Mouse (Mus musculus): ENCODE results near the gene Tpmt. TPM values are rescaled to one million over a fixed set of nuclear protein-coding genes. Genes with fewer than 3 reads are reported as not detected.
A peak's percentile ranks its signal among the peaks of the same experiment; 100 is the strongest.

Tpmt gene
- total RNA-seq (2021) = 1 to 10 TPM; 2.7 to 3.3 TPM
- long read RNA-seq, experiment 1, partial matches to known transcripts = 0 of 4 reads
- long read RNA-seq, experiment 1, other reads (novel, unspliced or antisense) = 4 of 4 reads
- long read RNA-seq, experiment 2, partial matches to known transcripts = 0 of 5 reads
- long read RNA-seq, experiment 2, other reads (novel, unspliced or antisense) = 4 of 5 reads

GRCm38 (mm10) chr13:47044617-47044947 lies at the start of gene Tpmt:
TSS of gene Tpmt (minus strand) at chr13:47044737.
- H3K27ac ChIP-seq = peak within 1 kb of the TSS; percentile 91
- no peak for TF ChIP-seq CTCF (IDR thresholded peaks at IDR 0.05)
- peak within 1 kb of the TSS; percentile 98 for H3K4me3 ChIP-seq
- intact Hi-C loops (cut with DNase I) = no loop called here
- no peak for DNase-seq

DNA sequence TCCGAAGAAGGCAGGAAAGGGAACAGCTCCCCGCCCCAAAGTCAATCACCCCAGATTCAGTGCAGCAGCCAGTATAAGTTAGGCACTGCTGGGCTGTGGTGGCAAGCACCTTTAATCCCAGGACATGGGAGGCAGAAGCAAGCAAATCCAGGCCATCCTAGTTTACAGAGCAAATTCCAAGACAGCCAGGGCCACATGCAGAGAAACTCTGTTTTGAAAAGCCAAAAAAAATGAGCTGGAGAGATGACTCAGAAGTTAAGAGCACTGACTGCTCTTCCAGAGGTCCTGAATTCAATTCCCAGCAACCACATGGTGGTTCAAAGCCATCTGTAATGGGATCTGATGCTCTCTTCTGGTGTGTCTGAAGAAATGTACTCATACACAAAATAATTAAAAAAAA lies 49.3 kb upstream of the Tpmt start:
- H3K4me3 ChIP-seq = no peak overlapping the region
- TF ChIP-seq CTCF (IDR thresholded peaks at IDR 0.05) = no peak
- no peak overlapping the region for H3K27ac ChIP-seq
- intact Hi-C loops (cut with DNase I) = no loop called here
- DNase-seq = no peak

DNA sequence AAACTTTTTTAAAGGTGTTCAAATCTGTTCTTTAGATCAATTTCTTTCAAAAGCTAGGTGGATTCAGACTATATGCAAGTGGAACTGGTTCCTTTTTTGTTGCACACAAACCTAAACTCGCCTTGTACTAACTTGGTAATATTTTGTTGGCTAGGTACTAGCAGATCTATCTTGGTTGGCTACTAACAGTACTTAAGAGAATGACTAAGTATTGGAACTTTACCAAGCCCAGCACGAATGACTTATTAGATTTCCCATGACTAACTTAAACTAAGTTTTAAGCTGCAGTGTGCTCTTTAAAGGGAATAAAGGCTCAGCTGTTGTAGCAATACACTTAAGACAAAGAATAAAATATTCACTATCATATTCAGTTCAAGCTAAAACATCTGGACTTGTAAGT lies 44.7 kb upstream of the Tpmt start:
- TF ChIP-seq CTCF (IDR thresholded peaks at IDR 0.05) = no peak
- intact Hi-C loops (cut with DNase I) = no loop called here
- DNase-seq = no peak
- no peak overlapping the region for H3K27ac ChIP-seq
- no peak overlapping the region for H3K4me3 ChIP-seq

GRCm38 (mm10) chr13:47088433-47088832 lies 43.9 kb upstream of the Tpmt start:
- Histone ChIP-seq H3K27ac (no peak overlapping the region), H3K4me3 (no peak overlapping the region)
- intact Hi-C loops (cut with DNase I) = no loop called here
- no peak for DNase-seq
- TF ChIP-seq CTCF (IDR thresholded peaks at IDR 0.05) = no peak

DNA sequence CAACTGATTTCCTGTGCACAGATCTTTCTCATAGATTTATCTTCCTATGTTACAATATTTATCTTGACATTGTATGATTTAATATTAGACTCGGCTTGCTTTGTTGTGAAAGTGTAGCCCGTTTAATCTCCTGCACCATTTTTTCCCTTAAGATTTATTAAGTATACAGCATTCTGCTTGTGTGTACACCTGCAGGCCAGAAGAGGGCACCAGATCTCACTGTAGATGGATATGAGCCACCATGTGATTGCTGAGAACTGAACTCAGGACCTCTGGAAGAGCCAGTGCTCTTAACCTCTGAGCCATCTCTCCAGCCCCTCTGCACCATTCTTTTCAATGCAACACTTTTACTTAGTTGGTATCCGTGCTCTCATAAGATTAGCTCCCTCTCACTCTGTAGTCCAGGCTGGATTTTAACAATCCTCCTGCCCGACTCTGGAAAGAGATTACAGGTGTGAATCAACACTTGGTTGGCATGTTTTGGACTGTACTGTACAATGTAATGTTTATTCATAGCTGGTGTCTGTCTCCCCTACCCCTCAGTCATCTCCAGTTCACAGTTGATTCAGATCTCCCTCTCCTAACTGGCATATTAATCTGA lies 36.5 kb upstream of the Tpmt start:
- peak; percentile 62 for TF ChIP-seq CTCF (IDR thresholded peaks at IDR 0.05)
- DNase-seq = no peak
- intact Hi-C loops (cut with DNase I) = no loop called here
- H3K27ac ChIP-seq = no peak overlapping the region
- no peak overlapping the region for H3K4me3 ChIP-seq

GRCm38 (mm10) chr13:47078799-47079198 lies 34.3 kb upstream of the Tpmt start:
- intact Hi-C loops (cut with DNase I) = loop anchor here (5.0 kb wide), 1 partner anchor 209 kb away; no protein-coding TSS in a partner anchor
- no peak overlapping the region for H3K4me3 ChIP-seq
- no peak overlapping the region for H3K27ac ChIP-seq

GRCm38 (mm10) chr13:47077367-47077766 lies 32.8 kb upstream of the Tpmt start:
- Histone ChIP-seq H3K4me3 (no peak overlapping the region), H3K27ac (no peak overlapping the region)
- no peak for DNase-seq
- TF ChIP-seq CTCF (IDR thresholded peaks at IDR 0.05) = no peak
- intact Hi-C loops (cut with DNase I) = loop anchor here (5.0 kb wide), 1 partner anchor 210 kb away; no protein-coding TSS in a partner anchor

More at GRCm38 (mm10) chr13:47078799-47079198, 34.3 kb upstream of the Tpmt start:
- TF ChIP-seq CTCF (IDR thresholded peaks at IDR 0.05) = peak; percentile 33; the same call in 1 of the 2 replicates
- DNase-seq = no peak

GRCm38 (mm10) chr13:47076156-47076555 lies 31.6 kb upstream of the Tpmt start:
- Histone ChIP-seq H3K27ac (no peak overlapping the region), H3K4me3 (no peak overlapping the region)
- intact Hi-C loops (cut with DNase I) = loop anchor here (5.0 kb wide), 1 partner anchor 211 kb away; no protein-coding TSS in a partner anchor
- TF ChIP-seq CTCF (IDR thresholded peaks at IDR 0.05) = no peak
- DNase-seq = no peak

DNA sequence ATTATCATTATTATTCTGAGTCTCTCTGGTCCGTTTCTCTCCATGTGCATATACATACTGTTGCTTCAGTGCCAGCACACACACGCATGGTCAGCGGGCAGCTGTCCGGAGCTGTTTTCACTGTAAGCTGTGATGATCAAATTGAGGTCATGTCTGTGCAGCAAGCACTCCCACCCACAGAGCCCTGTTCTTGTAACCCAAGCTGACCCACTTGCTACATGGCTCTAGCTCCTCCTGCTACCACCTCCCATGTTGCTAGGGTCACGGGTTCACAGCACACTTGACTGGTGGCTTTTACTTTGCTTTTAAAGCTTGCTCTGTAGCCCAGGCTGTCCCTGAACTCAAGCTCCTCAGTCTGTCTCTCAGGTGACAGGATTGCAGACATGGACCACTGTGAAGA lies 27.9 kb upstream of the Tpmt start:
- no peak for DNase-seq
- Histone ChIP-seq H3K4me3 (no peak overlapping the region), H3K27ac (no peak overlapping the region)
- no peak for TF ChIP-seq CTCF (IDR thresholded peaks at IDR 0.05)
- intact Hi-C loops (cut with DNase I) = no loop called here

DNA sequence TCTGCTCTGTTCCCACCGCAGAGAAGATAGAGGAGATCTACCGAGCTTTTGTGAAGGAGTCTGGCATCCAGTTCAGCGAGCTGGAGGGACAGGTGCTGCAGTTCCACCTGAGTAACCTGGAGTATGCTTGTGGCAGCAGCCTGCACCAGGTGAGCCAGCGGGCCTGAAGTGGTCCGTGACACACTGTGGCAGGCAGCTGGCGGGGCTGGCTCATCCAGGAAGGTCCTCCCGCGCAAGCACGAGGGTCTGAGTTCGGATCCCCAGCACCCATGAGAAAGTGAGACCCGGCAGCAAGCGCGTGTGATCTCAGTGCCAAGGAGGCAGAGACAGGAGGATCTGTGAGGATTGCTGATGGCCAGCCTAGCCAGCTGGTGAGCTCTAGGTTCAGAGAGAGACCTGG lies 27.3 kb upstream of the Tpmt start:
- intact Hi-C loops (cut with DNase I) = no loop called here
- TF ChIP-seq CTCF (IDR thresholded peaks at IDR 0.05) = no peak
- no peak for DNase-seq

GRCm38 (mm10) chr13:47070329-47071080 lies 26.0 kb upstream of the Tpmt start:
- no peak for DNase-seq
- H3K27ac ChIP-seq = no peak overlapping the region
- intact Hi-C loops (cut with DNase I) = no loop called here
- no peak for TF ChIP-seq CTCF (IDR thresholded peaks at IDR 0.05)
- H3K4me3 ChIP-seq = no peak overlapping the region

More for the DNA sequence above, 27.3 kb upstream of the Tpmt start:
- Histone ChIP-seq H3K27ac (no peak overlapping the region), H3K4me3 (no peak overlapping the region)

DNA sequence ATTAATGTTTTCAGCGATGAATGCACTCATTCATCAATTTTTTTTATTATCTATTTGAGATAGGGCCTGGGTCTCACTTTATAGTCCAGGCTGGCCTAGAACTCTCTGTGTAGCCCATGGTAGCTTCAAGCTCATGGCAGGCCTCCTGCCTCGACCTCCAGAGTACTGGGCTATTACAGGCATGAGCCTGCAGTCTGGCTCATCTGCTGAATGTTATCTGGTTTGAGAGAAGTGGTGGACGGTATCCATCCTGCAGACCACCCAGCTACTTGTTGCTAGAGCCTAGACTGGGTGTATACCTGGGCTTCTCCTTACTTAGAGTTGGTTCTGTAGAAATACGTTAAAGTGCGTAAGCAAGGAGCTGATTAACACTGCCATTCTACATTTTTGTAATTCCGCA lies 22.5 kb upstream of the Tpmt start:
- DNase-seq = no peak
- TF ChIP-seq CTCF (IDR thresholded peaks at IDR 0.05) = no peak
- Histone ChIP-seq H3K4me3 (no peak overlapping the region), H3K27ac (no peak overlapping the region)
- intact Hi-C loops (cut with DNase I) = no loop called here

GRCm38 (mm10) chr13:47066516-47066915 lies 22.0 kb upstream of the Tpmt start:
- TF ChIP-seq CTCF (IDR thresholded peaks at IDR 0.05) = no peak
- Histone ChIP-seq H3K27ac (no peak overlapping the region), H3K4me3 (no peak overlapping the region)
- intact Hi-C loops (cut with DNase I) = no loop called here
- DNase-seq = no peak
